Mouse (Mus musculus) ES-Bruce4 (cell line): Measurements from ENCODE around the gene Arfip1.

Experiments
- CTCF ChIP-seq: IDR thresholded peaks from one replicate; pipeline ENCODE4 v1.8.1; 2011; ENCODE audit warnings: low read depth, low read length
- EP300 ChIP-seq: IDR thresholded peaks from 2 replicates; pipeline ENCODE4 v1.6.1; 2011; ENCODE audit warnings: low read depth, low read length; ENCODE audit not compliant: insufficient read depth

- TF ChIP-seq CTCF (no peak), EP300 (no peak)
Observed at GRCm38 (mm10) chr3:84504291-84504690, 78.1 kb downstream of the Arfip1 start.
